Mouse (Mus musculus) heart, adult 2 months (tissue): ENCODE data around the gene Tac4. TPM values are rescaled to one million over a fixed set of nuclear protein-coding genes. Genes with fewer than 3 reads are reported as not detected.

ENCODE experiments used
- DNase-seq, 2 experiments: peaks; one replicate each; pipeline ENCODE4 v3.0.0; 2021
- H3K27ac ChIP-seq: fragments of 200-600 bp; 2 replicates; pipeline ENCODE4 v1.8.1; 2022
- H3K27me3 ChIP-seq: fragments of 200-500 bp; 2 replicates; pipeline ENCODE4 v1.6.1; 2012; ENCODE audit warnings: mild to moderate bottlenecking, low read length, inconsistent platforms, mixed read lengths; ENCODE audit not compliant: control insufficient read depth, insufficient read depth
- H3K36me3 ChIP-seq: fragments of 200-500 bp; 2 replicates; pipeline ENCODE4 v1.6.1; 2012; ENCODE audit warnings: low read length, inconsistent platforms; ENCODE audit not compliant: control insufficient read depth, insufficient read depth
- H3K4me1 ChIP-seq: fragments of 200-500 bp; 2 replicates; pipeline ENCODE4 v1.6.1; 2011; ENCODE audit warnings: low read length; ENCODE audit not compliant: control insufficient read depth, insufficient read depth
- H3K4me3 ChIP-seq: fragments of 200-600 bp; 2 replicates; pipeline ENCODE4 v1.8.1; 2022
- H3K79me2 ChIP-seq: fragments of 200-500 bp; replicated peaks from 2 replicates; pipeline ENCODE4 v1.6.1; 2012; ENCODE audit warnings: mild to moderate bottlenecking, inconsistent platforms, low read length, moderate library complexity, mixed read lengths; ENCODE audit not compliant: control insufficient read depth, insufficient read depth
- H3K9ac ChIP-seq: fragments of 200-500 bp; 2 replicates; pipeline ENCODE4 v1.6.1; 2012; ENCODE audit warnings: low read depth, mild to moderate bottlenecking, control low read depth, inconsistent platforms, low read length, mixed read lengths
- CTCF ChIP-seq: fragments of 200-600 bp; IDR thresholded peaks from 2 replicates; pipeline ENCODE4 v1.8.1; 2022; ENCODE audit warnings: antibody characterized with exemption, mild to moderate bottlenecking, moderate library complexity
- EP300 ChIP-seq: fragments of 200-500 bp; IDR thresholded peaks from 2 replicates; pipeline ENCODE4 v1.6.1; 2011; ENCODE audit warnings: low read depth, low read length, control low read depth; ENCODE audit not compliant: insufficient read depth
- POLR2A ChIP-seq: fragments of 200-500 bp; IDR thresholded peaks from 2 replicates; pipeline ENCODE4 v1.6.1; 2011; ENCODE audit warnings: mild to moderate bottlenecking, low read depth, low read length, control low read depth; ENCODE audit not compliant: insufficient read depth
- WGBS: fragments of 180-500 bp; shearing (Covaris S2); methylation state at CpG from one replicate; pipeline ENCODE4 v1.1.7; 2018; 5-methylcytosine and 5-hydroxymethylcytosine counted together
- intact Hi-C: fragments of 180-260 bp; cut with DNase I; formaldehyde crosslinking; loops from one replicate; pipeline ENCODE4 v1.15.1; 2025
- polyA plus RNA-seq: library from polyadenylated mRNA; depleted of rRNA; stranded (reverse); fragments of >200 nt; gene quantifications from 2 replicates; pipeline ENCODE4 v1.2.3, GENCODE M21; 2012
- total RNA-seq, 2 experiments: library from RNA; stranded (reverse); gene quantifications; 2 replicates each; pipeline ENCODE4 v1.2.3; 2021

Tac4 gene
- total and polyA plus RNA-seq, 3 experiments, result 0.12 TPM; not detected in 2

GRCm38 (mm10) chr11:95282331-95282730 is 21.0 kb downstream of the Tac4 start:
- DNase-seq, result no peak
- WGBS, result 93% methylated on average over 5 of the region's 5 CpGs
- intact Hi-C loops, result no loop called here
- Histone ChIP-seq H3K79me2 (no peaks in the 10 kb centered on the region), H3K4me1 (no peaks in the 10 kb centered on the region; the same call in 1 of the 2 replicates), H3K9ac (no peak overlapping the region), H3K27me3 (no peaks in the 10 kb centered on the region), H3K4me3 (no peak overlapping the region), H3K36me3 (peaks cover 10% of the 10 kb centered on the region), H3K27ac (no peak overlapping the region)
- TF ChIP-seq CTCF (no peak), POLR2A (no peak), EP300 (no peak)

GRCm38 (mm10) chr11:95291998-95292397 is 30.7 kb downstream of the Tac4 start:
- Histone ChIP-seq H3K4me3 (no peak overlapping the region), H3K27ac (no peak overlapping the region), H3K9ac (no peak overlapping the region), H3K36me3 (peaks cover 15% of the 10 kb centered on the region), H3K27me3 (no peaks in the 10 kb centered on the region), H3K4me1 (peaks cover 1% of the 10 kb centered on the region), H3K79me2 (no peaks in the 10 kb centered on the region)
- TF ChIP-seq EP300 (no peak), POLR2A (no peak), CTCF (no peak)
- WGBS, result 73% methylated on average over 4 of the region's 4 CpGs
- DNase-seq, result no peak
- intact Hi-C loops, result no loop called here

GRCm38 (mm10) chr11:95293017-95293624 is 31.8 kb downstream of the Tac4 start:
- Histone ChIP-seq H3K36me3 (peaks cover 15% of the 10 kb centered on the region), H3K27ac (no peak overlapping the region), H3K4me3 (no peak overlapping the region), H3K9ac (no peak overlapping the region), H3K79me2 (0 out of 2 replicates have a peak, but pooled peaks cover 2% of the 10 kb centered on the region), H3K27me3 (no peaks in the 10 kb centered on the region), H3K4me1 (peaks cover 1% of the 10 kb centered on the region)
- 52% methylated on average over 8 of the region's 8 CpGs for WGBS
- DNase-seq, result peak in 1 of 2 experiments; percentile 29
- TF ChIP-seq EP300, result no peak
- TF ChIP-seq POLR2A, result no peak
- TF ChIP-seq CTCF, result no peak
- intact Hi-C loops, result no loop called here

- peaks cover 1% of the 10 kb centered on the region for H3K4me1 ChIP-seq
- H3K4me3 ChIP-seq, result no peak overlapping the region
- H3K79me2 ChIP-seq, result peaks cover 2% of the 10 kb centered on the region; the same call in 1 of the 2 replicates
- H3K27ac ChIP-seq, result no peak overlapping the region
- no peak overlapping the region for H3K9ac ChIP-seq
- intact Hi-C loops, result no loop called here
- no peaks in the 10 kb centered on the region for H3K27me3 ChIP-seq
- DNase-seq, result no peak
- peaks cover 15% of the 10 kb centered on the region for H3K36me3 ChIP-seq
- TF ChIP-seq POLR2A (no peak), CTCF (no peak), EP300 (no peak)
- WGBS, result 92% methylated on average over 13 of the region's 13 CpGs
Observed at GRCm38 (mm10) chr11:95295736-95296135, 34.4 kb downstream of the Tac4 start.

GRCm38 (mm10) chr11:95298146-95298545 is 36.8 kb downstream of the Tac4 start:
- WGBS, result 8% methylated on average over 2 of the region's 2 CpGs
- H3K4me1 ChIP-seq, result 0 out of 2 replicates have a peak, but pooled peaks cover 1% of the 10 kb centered on the region
- DNase-seq, result peak in 1 of 2 experiments; percentile 26
- no peak overlapping the region for H3K4me3 ChIP-seq
- intact Hi-C loops, result loop anchor here (1.0 kb wide), 1 partner anchor 39 kb away; no protein-coding TSS in a partner anchor
- peak; percentile 64; the same call in 1 of the 2 replicates for TF ChIP-seq EP300
- peak; percentile 91 for TF ChIP-seq CTCF
- no peak for TF ChIP-seq POLR2A
- peaks cover 12% of the 10 kb centered on the region for H3K36me3 ChIP-seq
- no peaks in the 10 kb centered on the region for H3K27me3 ChIP-seq
- H3K9ac ChIP-seq, result no peak overlapping the region
- H3K27ac ChIP-seq, result no peak overlapping the region
- peaks cover 2% of the 10 kb centered on the region; the same call in 1 of the 2 replicates for H3K79me2 ChIP-seq

- Histone ChIP-seq H3K27ac (no peak overlapping the region), H3K27me3 (no peaks in the 10 kb centered on the region), H3K9ac (no peak overlapping the region), H3K4me1 (no peaks in the 10 kb centered on the region), H3K36me3 (peaks cover 8% of the 10 kb centered on the region), H3K79me2 (peaks cover 2% of the 10 kb centered on the region; the same call in 1 of the 2 replicates), H3K4me3 (no peak overlapping the region)
- TF ChIP-seq CTCF (no peak), EP300 (no peak), POLR2A (no peak)
- DNase-seq, result no peak
- intact Hi-C loops, result loop anchor here (5.0 kb wide), 1 partner anchor 183 kb away; no protein-coding TSS in a partner anchor
- 65% methylated on average over 12 of the region's 12 CpGs for WGBS
Observed at GRCm38 (mm10) chr11:95299886-95300285, 38.6 kb downstream of the Tac4 start.
